ENCODE assay signal across 9 mouse cellular contexts in the genomic region with DNA sequence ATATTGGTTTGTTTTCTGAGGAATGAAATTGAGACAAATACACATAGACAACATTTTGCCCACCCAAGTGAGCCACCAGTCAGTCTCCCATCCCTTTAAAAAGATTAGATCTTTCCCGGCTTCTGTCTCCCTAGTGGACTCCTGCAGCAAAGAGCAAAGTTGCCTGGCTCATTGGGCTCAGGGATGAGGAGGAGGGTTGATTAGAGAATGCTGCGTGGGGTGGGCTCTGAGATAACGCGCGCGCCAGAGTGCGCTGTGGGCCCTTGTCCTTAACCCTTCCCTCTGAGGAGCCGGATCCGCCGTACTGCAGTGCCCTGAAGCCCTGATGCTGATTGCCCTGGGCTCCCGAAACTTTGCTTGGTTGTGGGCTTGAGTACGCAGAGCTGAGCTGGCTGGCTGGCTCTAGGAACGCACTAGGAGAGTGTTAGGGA. TPM values are rescaled to one million over a fixed set of nuclear protein-coding genes. Genes with fewer than 3 reads are reported as not detected.
DNase-seq lines count a peak whose midpoint lies in the region; ATAC-seq and TF ChIP-seq lines count a peak whose summit lies in the region.
"Had no signal": no experiment of that assay in that cellular context is flagged by ENCODE, and none has a peak within 500 bp of the region (broad histone marks: within the 10 kb centered on the region; RNA-seq: fewer than 3 reads in every experiment).

Gene Cacng3 (plus strand): TSS at position 51 of the 431 bp plus-strand sequence.

- peak within 1 kb of the TSS; percentile 14; the same call in 1 of the 2 replicates for H3K4me3 ChIP-seq in kidney, embryonic 15.5 days (replicated peaks)
- H3K4me3 ChIP-seq in forebrain, postnatal 0 days (ENCODE audit: low read depth, low read length), result peak within 1 kb of the TSS; percentile 47

- H3K27ac ChIP-seq in kidney, embryonic 15.5 days, result no peak within 1 kb of the TSS
- peak within 1 kb of the TSS; percentile 64 for H3K27ac ChIP-seq in forebrain, postnatal 0 days (ENCODE audit: low read depth, low read length)

- H3K4me2 ChIP-seq in kidney, embryonic 15.5 days, result peak within 1 kb of the TSS; percentile 32; the same call in 1 of the 2 replicates
- H3K4me2 ChIP-seq in forebrain, postnatal 0 days (ENCODE audit: low read depth), result peak within 1 kb of the TSS; percentile 87

- H3K9ac ChIP-seq in kidney, embryonic 15.5 days, result no peak within 1 kb of the TSS
- H3K9ac ChIP-seq in forebrain, postnatal 0 days, result peak within 1 kb of the TSS; percentile 59

- 0 out of 2 replicates have a peak, but pooled peaks have one; percentile 9 for ATAC-seq in kidney, embryonic 15.5 days (replicated peaks; ENCODE audit: low FRiP score)
- peak; percentile 49 for ATAC-seq in common myeloid progenitor, adult 5-6 weeks (replicated peaks; ENCODE audit: low read depth, poor library complexity, severe bottlenecking)
- peak; percentile 71; the same call in 1 of the 2 replicates for ATAC-seq in forebrain, postnatal 0 days

- peaks cover 6% of the 10 kb centered on the region; the same call in 1 of the 2 replicates for H3K4me1 ChIP-seq in kidney, embryonic 15.5 days
- H3K4me1 ChIP-seq in forebrain, postnatal 0 days (ENCODE audit: insufficient read depth), result no peaks in the 10 kb centered on the region

- H3K27me3 ChIP-seq in kidney, embryonic 15.5 days, result peaks cover 34% of the 10 kb centered on the region
- H3K27me3 ChIP-seq in forebrain, postnatal 0 days (ENCODE audit: insufficient read depth, low read length), result no peaks in the 10 kb centered on the region

- DNase-seq in kidney, postnatal 14 days, result no peak
- no peak for DNase-seq in forebrain, postnatal 0 days
- DNase-seq in left cerebral cortex, postnatal 36 days (ENCODE audit: low spot score in 2 of 2), result no peak
- DNase-seq in spleen, postnatal 36 days (ENCODE audit: low spot score in 2 of 2), result no peak
- DNase-seq in embryo, embryonic 10.5 days (ENCODE audit: low spot score), result no peak
- DNase-seq in cerebellum, postnatal 10 days, result no peak

- no peaks in the 10 kb centered on the region for H3K36me3 ChIP-seq in kidney, embryonic 15.5 days
- H3K36me3 ChIP-seq in forebrain, postnatal 0 days (ENCODE audit: insufficient read depth), result no peaks in the 10 kb centered on the region

- no peaks in the 10 kb centered on the region for H3K9me3 ChIP-seq in kidney, embryonic 15.5 days (replicated peaks)
- H3K9me3 ChIP-seq in forebrain, postnatal 0 days (ENCODE audit: low read length), result no peaks in the 10 kb centered on the region

- intact Hi-C loops in left cerebral cortex, postnatal 36 days (cut with DNase I), result loop anchor here (2.0 to 5.0 kb wide), 4 partner anchors 88 to 237 kb away; no protein-coding TSS in a partner anchor

- WGBS in kidney, embryonic 15.5 days, result 11% methylated on average over 13 of the region's 13 CpGs
- 8% methylated on average over 13 of the region's 13 CpGs for WGBS in forebrain, postnatal 0 days

- peak; percentile 28; the same call in 1 of the 2 replicates for TF ChIP-seq CTCF in forebrain, postnatal 0 days (IDR thresholded peaks at IDR 0.05; ENCODE audit: low read depth)

RNA-seq across cellular contexts. Expression of gene Cacng3, which starts in this region (rescaled TPM):
- polyA plus RNA-seq in kidney, embryonic 15.5 days (2015; fragmentation: Nextera tagmentation; extraction: Ambion mirVana), result 0.58 and 1.5 TPM in 2 replicates
- total RNA-seq in common myeloid progenitor, adult 5-6 weeks (2017), result not detected in 2 replicates
- 8.2 and 12.6 TPM in 2 replicates for total RNA-seq in forebrain, postnatal 0 days (2014; rRNA removed)
- 17.1 and 28.2 TPM in 2 replicates for polyA plus RNA-seq in forebrain, postnatal 0 days (2015; fragmentation: Nextera tagmentation; extraction: Ambion mirVana)
- 100 to 1,000 TPM; 145 to 147 TPM for total RNA-seq in left cerebral cortex, postnatal 36 days (2021)
- total RNA-seq: MEL had no signal

Comparison
In these comparisons a context has a peak if more than half of its experiments do, and no peak if none do; other contexts are left out.
1. Peak in ATAC-seq in common myeloid progenitor, adult 5-6 weeks; RNA of the gene not detected or under 1 TPM.
2. ATAC-seq: peak in every context shown above with its lines; median percentile 71 in forebrain, postnatal 0 days; 49 in common myeloid progenitor, adult 5-6 weeks; 9 in kidney, embryonic 15.5 days.